Mouse (Mus musculus) lung, embryonic 14.5 days (tissue): ENCODE results near the gene Pak4. TPM values are rescaled to one million over a fixed set of nuclear protein-coding genes. Genes with fewer than 3 reads are reported as not detected.

Experiments
- microRNA-seq: library from miRNA; unstranded; fragments of <30 nt; microRNA quantifications from one replicate; pipeline ENCODE4, GENCODE M21; 2016; ENCODE audit warnings: borderline number of aligned reads
- polyA plus RNA-seq: library from polyadenylated mRNA; unstranded; fragments of >200 nt; fragmentation: Nextera tagmentation; extraction: Ambion mirVana; gene quantifications from 2 replicates; pipeline ENCODE4 v1.2.1, GENCODE M21; 2014

Gene Pak4
- polyA plus RNA-seq, 1 experiment from 2014 or later, result 52.5 TPM

Small RNA genes within 50 kb of the gene (microRNA-seq; reads per million reads assigned to microRNA genes)
- gene Mir7049, result 0.71 reads per million

Other genes starting within 250 kb of the Pak4 start
- gene Rps16, start 247.5 kb downstream of the Pak4 start, polyA plus RNA-seq, result 1,310 and 1,324 TPM in 2 replicates
- gene Plekhg2, start 225.6 kb downstream of the Pak4 start, polyA plus RNA-seq, result 74.1 and 75.1 TPM in 2 replicates
- gene Zfp36, start 217.9 kb downstream of the Pak4 start, polyA plus RNA-seq, result 12.9 and 13.2 TPM in 2 replicates
- 45.9 and 49.1 TPM in 2 replicates for gene Med29, start 205.5 kb downstream of the Pak4 start, polyA plus RNA-seq
- gene Paf1, start 205.2 kb downstream of the Pak4 start, polyA plus RNA-seq, result 73.1 and 75.4 TPM in 2 replicates
- gene Gmfg, start 160.7 kb downstream of the Pak4 start, polyA plus RNA-seq, result 30.5 and 37.0 TPM in 2 replicates
- gene Lrfn1, start 146.2 kb downstream of the Pak4 start, polyA plus RNA-seq, result 4.4 and 6.6 TPM in 2 replicates
- not detected in 2 replicates for gene Ifnl2, start 87.7 kb downstream of the Pak4 start, polyA plus RNA-seq
- gene Ifnl3, start 75.3 kb downstream of the Pak4 start, polyA plus RNA-seq, result not detected in 2 replicates
- not detected in 2 replicates for gene Sycn, start 57.3 kb downstream of the Pak4 start, polyA plus RNA-seq
- not detected in 2 replicates for gene Nccrp1, start 50.9 kb downstream of the Pak4 start, polyA plus RNA-seq
- gene Samd4b, start within 50 bp of the Pak4 start, polyA plus RNA-seq, result 27.9 and 34.0 TPM in 2 replicates
- not detected in 2 replicates for gene Acp7, start 33.1 kb upstream of the Pak4 start, polyA plus RNA-seq
- gene Fbxo27, start 94.7 kb upstream of the Pak4 start, polyA plus RNA-seq, result 6.8 and 6.9 TPM in 2 replicates
- gene Fbxo17, start 118.6 kb upstream of the Pak4 start, polyA plus RNA-seq, result 13.6 and 15.8 TPM in 2 replicates
- 131 and 132 TPM in 2 replicates for gene Mrps12, start 143.6 kb upstream of the Pak4 start, polyA plus RNA-seq
- gene Sars2, start 143.8 kb upstream of the Pak4 start, polyA plus RNA-seq, result 27.9 and 31.4 TPM in 2 replicates
- gene Ccer2, start 158.0 kb upstream of the Pak4 start, polyA plus RNA-seq, result not detected in 2 replicates
- gene Sirt2, start 168.6 kb upstream of the Pak4 start, polyA plus RNA-seq, result 54.0 and 59.6 TPM in 2 replicates
- gene Nfkbib, start 169.3 kb upstream of the Pak4 start, polyA plus RNA-seq, result 31.8 and 37.4 TPM in 2 replicates
- 6.8 and 6.9 TPM in 2 replicates for gene Rinl, start 190.8 kb upstream of the Pak4 start, polyA plus RNA-seq
- gene Hnrnpl, start 210.4 kb upstream of the Pak4 start, polyA plus RNA-seq, result 254 and 255 TPM in 2 replicates
- gene Ech1, start 227.0 kb upstream of the Pak4 start, polyA plus RNA-seq, result 127 and 133 TPM in 2 replicates
- 3.2 and 3.7 TPM in 2 replicates for gene Lgals4, start 235.7 kb upstream of the Pak4 start, polyA plus RNA-seq